Mouse (Mus musculus) lung, embryonic 15.5 days (tissue): ENCODE results near the gene Pcyox1. TPM values are rescaled to one million over a fixed set of nuclear protein-coding genes. Genes with fewer than 3 reads are reported as not detected.

Experiments
- ATAC-seq: fragments of 200-750 bp; cut with Nextera tagmentation; 2 replicates; pipeline ENCODE4 v1.8.0; 2017; ENCODE audit warnings: moderate number of reproducible peaks, borderline replicate concordance; ENCODE audit not compliant: low FRiP score, low TSS enrichment; ENCODE audit errors: extremely low read depth
- H3K27ac ChIP-seq: fragments of 300-500 bp; sonication (generic); 2 replicates; pipeline ENCODE4 v1.5.1; 2015; ENCODE audit warnings: moderate library complexity, mild to moderate bottlenecking, inconsistent platforms
- H3K27me3 ChIP-seq: fragments of 300-500 bp; sonication (generic); 2 replicates; pipeline ENCODE4 v1.6.1; 2015; ENCODE audit warnings: inconsistent platforms
- H3K36me3 ChIP-seq: fragments of 300-500 bp; sonication (generic); 2 replicates; pipeline ENCODE4 v1.6.1; 2015; ENCODE audit warnings: inconsistent platforms
- H3K4me1 ChIP-seq: fragments of 300-500 bp; sonication (generic); 2 replicates; pipeline ENCODE4 v1.6.1; 2015; ENCODE audit warnings: inconsistent platforms
- H3K4me2 ChIP-seq: fragments of 300-500 bp; sonication (generic); 2 replicates; pipeline ENCODE4 v1.6.1; 2015; ENCODE audit warnings: inconsistent platforms, mild to moderate bottlenecking, moderate library complexity
- H3K4me3 ChIP-seq: fragments of 300-500 bp; sonication (generic); 2 replicates; pipeline ENCODE4 v1.5.1; 2015; ENCODE audit warnings: mild to moderate bottlenecking, inconsistent platforms
- H3K9ac ChIP-seq: fragments of 300-500 bp; sonication (generic); 2 replicates; pipeline ENCODE4 v1.6.1; 2015; ENCODE audit warnings: inconsistent platforms
- H3K9me3 ChIP-seq: fragments of 300-500 bp; sonication (generic); 2 replicates; pipeline ENCODE4 v1.6.1; 2016; ENCODE audit warnings: inconsistent platforms
- WGBS: fragments of 180-500 bp; shearing (Covaris S2); methylation state at CpG from one replicate; pipeline ENCODE4 v1.1.7; 2015; 5-methylcytosine and 5-hydroxymethylcytosine counted together
- polyA plus RNA-seq: library from polyadenylated mRNA; unstranded; fragments of >200 nt; fragmentation: Nextera tagmentation; extraction: Ambion mirVana; gene quantifications from 2 replicates; pipeline ENCODE4 v1.2.1, GENCODE M21; 2015

Gene Pcyox1
- polyA plus RNA-seq, 1 experiment from 2014 or later = 82.2 TPM

DNA sequence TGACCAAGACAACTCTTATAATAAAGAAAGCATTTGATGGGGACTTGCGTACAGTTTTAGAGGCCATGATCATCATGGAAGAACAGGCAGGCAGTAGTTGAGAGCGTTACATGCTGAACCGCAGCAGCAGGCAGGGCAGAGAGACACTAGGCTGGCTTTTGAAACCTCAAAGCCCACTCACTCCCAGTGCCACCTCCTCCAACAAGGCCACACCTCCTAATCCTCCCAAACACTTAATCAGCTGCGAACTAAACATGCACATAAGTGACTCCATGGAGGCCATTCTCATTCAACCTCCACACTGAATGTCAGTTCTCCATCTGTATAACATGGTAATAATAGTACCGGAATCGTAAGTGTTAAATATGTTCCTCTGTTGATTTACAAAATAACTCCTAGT lies 23.4 kb downstream of the Pcyox1 start:
- Histone ChIP-seq H3K4me2 (no peak overlapping the region), H3K27me3 (no peaks in the 10 kb centered on the region), H3K4me3 (no peak overlapping the region), H3K9me3 (no peaks in the 10 kb centered on the region), H3K9ac (no peak overlapping the region), H3K27ac (no peak overlapping the region), H3K36me3 (peaks cover 35% of the 10 kb centered on the region), H3K4me1 (peaks cover 14% of the 10 kb centered on the region)
- WGBS = 89% methylated on average over 6 of the region's 6 CpGs
- no peak for ATAC-seq

DNA sequence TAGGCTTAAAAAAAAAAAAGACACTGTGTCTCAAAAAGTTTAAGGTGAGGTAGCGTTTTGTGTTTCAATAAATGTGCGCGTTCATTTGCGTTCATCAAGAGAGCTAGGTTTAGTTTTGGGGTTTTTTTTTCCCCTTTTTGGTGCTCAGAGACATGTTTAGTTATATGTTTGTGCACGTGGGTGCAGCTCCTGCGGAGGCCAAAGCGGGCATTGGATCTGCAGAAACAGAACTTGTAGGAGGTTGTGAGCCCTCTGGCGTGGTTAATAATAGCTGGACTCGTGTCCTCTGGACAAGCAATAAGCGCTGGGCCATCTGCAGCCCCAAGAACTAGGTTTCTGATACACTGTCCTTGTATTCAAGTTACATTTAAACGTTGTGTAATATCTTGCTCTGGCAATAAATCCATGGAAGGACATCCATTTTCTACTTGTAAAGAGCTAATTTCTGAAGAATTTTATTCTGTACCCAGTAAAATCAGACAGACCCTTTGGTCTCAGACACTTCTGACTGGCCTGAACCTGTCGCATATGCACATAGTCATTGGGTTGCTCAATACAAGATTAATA lies 24.9 kb downstream of the Pcyox1 start:
- Histone ChIP-seq H3K9ac (peak overlapping the region; percentile 91), H3K4me3 (peak overlapping the region; percentile 86), H3K4me2 (peak overlapping the region; percentile 64), H3K27me3 (no peaks in the 10 kb centered on the region), H3K4me1 (peaks cover 14% of the 10 kb centered on the region), H3K27ac (no peak overlapping the region), H3K36me3 (peaks cover 26% of the 10 kb centered on the region), H3K9me3 (no peaks in the 10 kb centered on the region)
- no peak for ATAC-seq
- WGBS = 3% methylated on average over 12 of the region's 12 CpGs

- Histone ChIP-seq H3K9me3 (no peaks in the 10 kb centered on the region), H3K4me2 (peak overlapping the region; percentile 64), H3K4me3 (peak overlapping the region; percentile 86), H3K27ac (peak overlapping the region; percentile 87), H3K27me3 (no peaks in the 10 kb centered on the region), H3K9ac (peak overlapping the region; percentile 91), H3K4me1 (peaks cover 18% of the 10 kb centered on the region), H3K36me3 (peaks cover 21% of the 10 kb centered on the region)
- WGBS = under 1% methylated on average over 50 of the region's 50 CpGs
- ATAC-seq = peak; percentile 97
Measured at GRCm38 (mm10) chr6:86371340-86371911, 25.5 kb downstream of the Pcyox1 start.

DNA sequence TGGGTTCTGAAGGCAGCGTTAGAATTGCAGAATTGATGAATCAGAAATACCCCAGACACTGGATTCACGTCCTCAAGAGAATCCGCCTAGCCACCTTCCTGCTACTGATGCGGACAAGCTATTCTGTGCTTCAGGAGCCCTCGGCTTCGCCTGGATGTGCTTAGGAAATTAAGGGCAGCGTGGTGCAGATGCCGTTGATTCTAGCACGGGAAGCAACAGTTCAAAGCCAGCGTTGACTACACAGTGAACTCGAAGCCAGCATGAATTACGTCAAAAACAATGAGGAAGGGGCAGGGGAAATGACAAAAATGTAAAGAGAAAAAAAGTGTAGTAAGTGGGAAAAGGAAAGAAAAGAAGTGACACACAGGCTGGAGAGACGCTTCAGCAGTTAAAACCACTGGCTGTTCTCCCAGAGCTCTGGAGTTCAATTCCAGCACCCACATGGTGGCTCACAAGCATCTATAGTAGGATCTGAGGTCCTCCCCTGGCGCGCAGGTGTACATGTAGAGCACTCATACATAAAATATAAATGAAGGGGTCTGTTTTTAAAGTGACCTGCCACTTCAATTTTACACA lies 26.1 kb downstream of the Pcyox1 start, which contains the start of gene Snrpg:
Gene Snrpg (plus strand): TSS at position 541 of the 576 bp plus-strand sequence.
- Histone ChIP-seq H3K9me3 (no peaks in the 10 kb centered on the region), H3K4me3 (peak within 1 kb of the TSS; percentile 86), H3K36me3 (peaks cover 16% of the 10 kb centered on the region), H3K4me2 (peak within 1 kb of the TSS; percentile 64), H3K27me3 (no peaks in the 10 kb centered on the region), H3K27ac (peak within 1 kb of the TSS; percentile 87), H3K9ac (peak within 1 kb of the TSS; percentile 91), H3K4me1 (peaks cover 21% of the 10 kb centered on the region)
- ATAC-seq = no peak; the same call in 1 of the 2 replicates
- 13% methylated on average over 15 of the region's 15 CpGs for WGBS

DNA sequence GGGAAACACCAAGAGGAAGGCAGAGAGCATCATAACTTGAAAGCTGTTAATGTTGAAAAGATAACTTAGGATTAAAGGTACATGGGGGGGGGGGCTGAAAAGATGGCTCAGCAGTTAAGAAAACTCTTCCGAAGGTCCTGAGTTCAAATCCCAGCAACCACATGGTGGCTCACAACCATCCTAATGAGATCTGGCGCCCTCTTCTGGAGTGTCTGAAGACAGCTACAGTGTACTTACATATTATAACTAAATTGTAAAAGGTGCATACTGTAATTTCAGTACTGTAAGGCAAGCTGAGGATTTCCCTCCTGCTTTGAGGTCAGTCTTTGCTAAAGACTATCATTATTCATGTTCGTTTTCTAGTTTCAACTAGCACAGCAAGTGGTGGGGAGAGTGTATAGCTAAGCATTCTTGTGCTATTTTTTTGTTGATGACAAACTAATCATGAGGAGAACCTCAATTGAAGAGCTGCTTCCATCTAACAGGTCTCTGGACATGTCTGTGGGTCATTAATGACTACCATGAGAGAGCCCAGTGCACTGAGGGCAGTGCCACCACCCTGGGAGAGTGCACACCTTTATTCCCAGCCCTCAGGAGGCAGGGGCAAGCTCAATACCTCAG lies 26.8 kb downstream of the Pcyox1 start:
- H3K4me1 ChIP-seq = peaks cover 21% of the 10 kb centered on the region
- H3K9ac ChIP-seq = peak overlapping the region; percentile 44; the same call in 1 of the 2 replicates
- no peaks in the 10 kb centered on the region for H3K27me3 ChIP-seq
- no peak for ATAC-seq
- peak overlapping the region; percentile 86; the same call in 1 of the 2 replicates for H3K4me3 ChIP-seq
- WGBS = 59% methylated on average over 3 of the region's 3 CpGs
- H3K27ac ChIP-seq = 0 out of 2 replicates have a peak overlapping the region, but pooled peaks have one; percentile 87
- peak overlapping the region; percentile 64 for H3K4me2 ChIP-seq
- H3K9me3 ChIP-seq = no peaks in the 10 kb centered on the region
- H3K36me3 ChIP-seq = peaks cover 16% of the 10 kb centered on the region; the same call in 1 of the 2 replicates

- WGBS = 92% methylated on average over 5 of the region's 5 CpGs
- Histone ChIP-seq H3K27ac (no peak overlapping the region), H3K9me3 (no peaks in the 10 kb centered on the region), H3K4me3 (no peak overlapping the region), H3K9ac (no peak overlapping the region), H3K36me3 (peaks cover 16% of the 10 kb centered on the region; the same call in 1 of the 2 replicates), H3K4me1 (peaks cover 26% of the 10 kb centered on the region), H3K27me3 (no peaks in the 10 kb centered on the region), H3K4me2 (no peak overlapping the region)
- ATAC-seq = no peak
Measured at GRCm38 (mm10) chr6:86368479-86368878, 28.5 kb downstream of the Pcyox1 start.

GRCm38 (mm10) chr6:86366853-86367249 lies 30.1 kb downstream of the Pcyox1 start:
- no peaks in the 10 kb centered on the region for H3K27me3 ChIP-seq
- 56% methylated on average over 2 of the region's 2 CpGs for WGBS
- peak overlapping the region; percentile 85 for H3K4me3 ChIP-seq

DNA sequence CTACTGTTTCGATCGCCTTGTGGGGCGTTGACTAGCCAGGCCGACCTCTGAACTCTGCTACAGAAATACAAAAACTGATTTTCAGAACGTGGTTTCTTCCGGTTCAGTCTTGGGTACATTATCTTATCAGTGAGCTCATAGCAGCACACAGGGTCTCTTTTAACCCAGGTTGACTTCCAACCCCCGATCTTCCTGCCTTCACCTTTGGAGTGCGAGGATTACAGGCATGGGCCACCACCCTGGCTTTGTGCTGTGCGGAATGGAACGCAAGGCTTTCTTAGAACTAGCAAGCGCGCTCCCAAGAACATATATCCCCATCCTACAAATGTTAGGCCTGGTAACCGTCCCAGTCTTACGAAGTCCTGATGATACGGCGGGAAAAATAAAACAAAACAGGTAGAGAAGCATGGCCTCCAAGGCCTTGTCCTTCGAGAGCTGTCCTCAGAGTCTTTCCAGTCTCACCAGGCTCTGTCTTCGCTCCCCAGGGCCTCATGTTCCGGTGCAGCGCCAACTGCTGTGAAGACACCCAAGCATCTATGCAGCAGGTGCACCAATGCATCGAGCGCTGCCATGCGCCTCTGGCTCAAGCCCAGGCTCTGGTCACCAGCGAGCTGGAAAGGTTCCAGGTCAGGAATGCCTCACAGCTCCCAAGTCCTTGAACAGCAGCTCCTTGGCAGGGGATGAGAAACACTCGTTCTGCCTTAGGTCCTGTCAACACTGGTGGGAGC lies 30.7 kb downstream of the Pcyox1 start:
- Histone ChIP-seq H3K27ac (peak overlapping the region; percentile 80), H3K4me1 (peaks cover 18% of the 10 kb centered on the region), H3K4me3 (peak overlapping the region; percentile 85), H3K9ac (peak overlapping the region; percentile 71), H3K9me3 (no peaks in the 10 kb centered on the region), H3K36me3 (peaks cover 16% of the 10 kb centered on the region; the same call in 1 of the 2 replicates), H3K4me2 (peak overlapping the region; percentile 94), H3K27me3 (no peaks in the 10 kb centered on the region)
- ATAC-seq = no peak
- 32% methylated on average over 25 of the region's 25 CpGs for WGBS

More at GRCm38 (mm10) chr6:86366853-86367249, 30.1 kb downstream of the Pcyox1 start:
- Histone ChIP-seq H3K4me1 (peaks cover 18% of the 10 kb centered on the region), H3K9ac (no peak overlapping the region), H3K27ac (0 out of 2 replicates have a peak overlapping the region, but pooled peaks have one; percentile 80), H3K9me3 (no peaks in the 10 kb centered on the region), H3K36me3 (peaks cover 16% of the 10 kb centered on the region; the same call in 1 of the 2 replicates), H3K4me2 (peak overlapping the region; percentile 94)
- no peak for ATAC-seq

DNA sequence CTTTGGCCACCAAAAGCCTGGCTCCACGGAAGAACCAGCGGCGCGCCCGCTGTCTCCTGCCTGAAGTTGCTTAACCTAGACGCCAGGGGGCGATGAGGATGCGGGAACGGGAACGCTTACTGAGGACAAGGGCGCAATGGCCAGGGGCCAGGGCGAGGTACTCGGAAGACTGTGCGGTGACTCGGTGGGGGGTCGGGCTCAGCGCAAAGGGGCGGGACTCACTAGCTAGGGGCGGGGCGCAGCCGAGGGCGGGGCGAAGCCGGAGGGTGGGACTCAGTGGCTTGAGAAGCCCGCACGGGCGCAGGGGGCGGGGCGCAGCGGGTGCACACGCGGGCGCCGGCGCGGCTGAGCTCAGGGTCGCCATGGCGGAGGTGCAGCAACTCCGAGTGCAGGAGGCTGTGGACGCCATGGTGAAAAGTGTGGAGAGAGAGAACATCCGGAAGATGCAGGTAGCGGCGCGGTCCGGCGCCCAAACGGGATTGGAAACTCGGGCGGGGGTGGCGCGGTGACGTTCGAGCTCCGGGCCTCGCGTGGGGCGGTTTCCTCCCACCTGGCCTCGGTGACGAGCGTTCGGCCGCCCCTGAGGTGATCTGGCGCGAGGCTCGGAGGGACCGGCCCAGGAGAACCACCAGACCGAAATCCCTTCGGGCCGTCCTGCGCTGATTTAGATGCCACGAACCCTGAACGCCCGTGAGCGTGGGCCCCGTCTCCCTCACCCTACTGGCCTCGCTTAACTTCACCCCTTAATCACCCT lies 31.4 kb downstream of the Pcyox1 start, which contains the start of gene Fam136a:
Gene Fam136a (plus strand): TSS at position 276 of the 754 bp plus-strand sequence.
- H3K4me1 ChIP-seq = peaks cover 15% of the 10 kb centered on the region
- no peaks in the 10 kb centered on the region for H3K27me3 ChIP-seq
- peaks cover 16% of the 10 kb centered on the region; the same call in 1 of the 2 replicates for H3K36me3 ChIP-seq
- H3K27ac ChIP-seq = peak within 1 kb of the TSS; percentile 80
- H3K9ac ChIP-seq = peak within 1 kb of the TSS; percentile 71
- no peaks in the 10 kb centered on the region for H3K9me3 ChIP-seq
- ATAC-seq = peak; percentile 97
- peak within 1 kb of the TSS; percentile 85 for H3K4me3 ChIP-seq
- H3K4me2 ChIP-seq = peak within 1 kb of the TSS; percentile 94
- under 1% methylated on average over 75 of the region's 76 CpGs for WGBS

DNA sequence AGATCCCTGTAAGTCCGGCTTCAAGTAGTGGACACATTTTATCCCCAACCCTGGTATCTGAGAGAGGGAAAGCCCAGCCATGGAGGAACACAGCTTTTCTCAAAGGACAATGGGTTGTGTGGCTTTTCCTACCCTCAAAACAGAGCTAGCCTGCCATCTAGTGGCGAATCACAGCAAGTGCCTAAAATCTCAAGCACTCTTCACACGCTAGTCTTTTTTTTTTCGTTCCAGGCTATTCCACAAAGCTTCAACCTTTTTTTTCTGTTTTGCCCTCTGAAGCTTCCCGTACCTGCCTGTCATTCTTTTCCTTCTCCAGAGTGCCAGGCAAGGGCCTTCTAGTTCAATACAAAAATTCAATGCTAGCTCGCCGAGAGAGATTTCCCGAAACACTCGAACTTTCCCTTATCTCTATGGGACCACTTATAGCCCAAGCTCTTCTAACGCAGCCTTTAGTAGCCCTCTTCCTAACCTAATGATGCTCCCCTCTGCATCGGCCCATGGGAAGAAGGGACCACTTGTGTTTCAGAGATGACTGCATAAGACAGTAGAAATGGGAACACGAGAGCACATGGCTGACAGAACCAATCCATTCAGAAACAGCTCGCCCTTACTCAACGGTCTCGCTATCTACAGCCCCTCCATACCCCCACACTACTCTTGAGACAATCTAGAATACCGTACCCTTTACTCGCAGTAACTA lies 32.4 kb downstream of the Pcyox1 start:
- H3K4me2 ChIP-seq = peak overlapping the region; percentile 94
- ATAC-seq = peak; percentile 41; the same call in 1 of the 2 replicates
- peaks cover 16% of the 10 kb centered on the region; the same call in 1 of the 2 replicates for H3K36me3 ChIP-seq
- under 1% methylated on average over 17 of the region's 17 CpGs for WGBS
- peak overlapping the region; percentile 54 for H3K9ac ChIP-seq
- peaks cover 12% of the 10 kb centered on the region for H3K4me1 ChIP-seq
- 0 out of 2 replicates have a peak overlapping the region, but pooled peaks have one; percentile 13 for H3K27ac ChIP-seq
- no peaks in the 10 kb centered on the region for H3K9me3 ChIP-seq
- no peaks in the 10 kb centered on the region for H3K27me3 ChIP-seq
- peak overlapping the region; percentile 85 for H3K4me3 ChIP-seq
